Mouse (Mus musculus): Measurements from ENCODE around the gene Hexim2. TPM values are rescaled to one million over a fixed set of nuclear protein-coding genes. Genes with fewer than 3 reads are reported as not detected.
A peak's percentile ranks its signal among the peaks of the same experiment; 100 is the strongest.

Hexim2 gene
- total RNA-seq, 2 experiments from 2014 or later, result 14.4 to 16.9 TPM

GRCm38 (mm10) chr11:103172392-103173040 lies 40.3 kb downstream of the Hexim2 start:
- no peak for DNase-seq (ENCODE audit: low spot score in 2 of 2)

GRCm38 (mm10) chr11:103173041-103173770 lies 41.0 kb downstream of the Hexim2 start:
- DNase-seq (ENCODE audit: low spot score in 2 of 2), result no peak

GRCm38 (mm10) chr11:103173771-103174344 lies 41.6 kb downstream of the Hexim2 start:
- DNase-seq (ENCODE audit: low spot score in 2 of 2), result no peak

- DNase-seq (ENCODE audit: low spot score in 2 of 2), result no peak
These were observed 42.2 kb downstream of the Hexim2 start for GRCm38 (mm10) chr11:103174411-103174832.

- no peak for DNase-seq (ENCODE audit: low spot score in 2 of 2)
These were observed 42.7 kb downstream of the Hexim2 start for GRCm38 (mm10) chr11:103174891-103175391.

- DNase-seq (ENCODE audit: low spot score in 2 of 2), result no peak
These were observed 43.6 kb downstream of the Hexim2 start for GRCm38 (mm10) chr11:103175688-103176442.

- no peak for DNase-seq (ENCODE audit: low spot score in 2 of 2)
These were observed 44.3 kb downstream of the Hexim2 start for GRCm38 (mm10) chr11:103176510-103176909.

GRCm38 (mm10) chr11:103177216-103177615 lies 45.0 kb downstream of the Hexim2 start:
- no peak for DNase-seq (ENCODE audit: low spot score in 2 of 2)

GRCm38 (mm10) chr11:103177815-103178485 lies 45.7 kb downstream of the Hexim2 start:
- DNase-seq (ENCODE audit: low spot score in 2 of 2), result no peak

- DNase-seq (ENCODE audit: low spot score in 2 of 2), result no peak
These were observed 46.5 kb downstream of the Hexim2 start for GRCm38 (mm10) chr11:103178748-103179147.

- DNase-seq (ENCODE audit: low spot score in 2 of 2), result no peak
These were observed 48.2 kb downstream of the Hexim2 start for GRCm38 (mm10) chr11:103180426-103180825.

GRCm38 (mm10) chr11:103181349-103181748 lies 49.1 kb downstream of the Hexim2 start:
- no peak for DNase-seq (ENCODE audit: low spot score in 2 of 2)

- no peak for DNase-seq (ENCODE audit: low spot score in 2 of 2)
These were observed 49.7 kb downstream of the Hexim2 start for GRCm38 (mm10) chr11:103181911-103182310.

GRCm38 (mm10) chr11:103184891-103185290 lies 52.7 kb downstream of the Hexim2 start:
- DNase-seq (ENCODE audit: low spot score in 2 of 2), result peak in 1 of 2 experiments; percentile 65

Other genes with a start within 250 kb of the Hexim2 start
- not detected for gene Fam187a, start 247.3 kb upstream of the Hexim2 start, total RNA-seq (2021)
- gene Gfap, start 231.5 kb upstream of the Hexim2 start, total RNA-seq (2021), result 100 to 1,000 TPM; 273 to 295 TPM
- 1 to 10 TPM; 2.6 TPM for gene Kif18b, start 207.3 kb upstream of the Hexim2 start, total RNA-seq (2021)
- 10 to 100 TPM; 32.3 to 37.5 TPM for gene C1ql1, start 185.7 kb upstream of the Hexim2 start, total RNA-seq (2021)
- 10 to 100 TPM; 79.7 to 87.3 TPM for gene Nmt1, start 104.2 kb upstream of the Hexim2 start, total RNA-seq (2021)
- 100 to 1,000 TPM; 117 to 118 TPM for gene Dcakd, start 104.1 kb upstream of the Hexim2 start, total RNA-seq (2021)
- gene Plcd3, start 30.8 kb upstream of the Hexim2 start, total RNA-seq (2021), result 10 to 100 TPM; 13.4 to 13.7 TPM
- gene Acbd4, start 30.7 kb upstream of the Hexim2 start, total RNA-seq (2021), result 10 to 100 TPM; 63.1 to 66.1 TPM
- gene Hexim1, start 16.2 kb upstream of the Hexim2 start, total RNA-seq (2021), result 10 to 100 TPM; 38.0 to 38.7 TPM
- gene Fmnl1, start 38.7 kb downstream of the Hexim2 start, total RNA-seq (2021), result 10 to 100 TPM; 83.4 to 87.0 TPM
- 1 to 10 TPM; 1.8 TPM for gene 1700023F06Rik, start 76.1 kb downstream of the Hexim2 start, total RNA-seq (2021)
- gene Spata32, start 86.0 kb downstream of the Hexim2 start, total RNA-seq (2021), result 1 to 10 TPM; 1.3 to 1.4 TPM
- 1 to 10 TPM; 3.7 to 3.8 TPM for gene Map3k14, start 135.0 kb downstream of the Hexim2 start, total RNA-seq (2021)
- 1 to 10 TPM; 8.7 to 9.3 TPM for gene Arhgap27, start 231.3 kb downstream of the Hexim2 start, total RNA-seq (2021)